Mouse (Mus musculus) lung, postnatal 25 days (tissue): ENCODE measurements around the gene Gnl3.

Source experiments
- DNase-seq: peaks from one replicate; pipeline ENCODE4 v3.0.0; 2022; ENCODE audit warnings: low spot score

Gnl3 gene

GRCm38 (mm10) chr14:31018860-31019291 lies at the start of gene Gnl3, which contains the start of gene Pbrm1:
Gnl3 (minus strand) TSS chr14:31019152.
Pbrm1 (plus strand) TSS chr14:31019138.
- peak; percentile 97 for DNase-seq

- peak; percentile 43 for DNase-seq
Measured at GRCm38 (mm10) chr14:31062277-31062676, 43.3 kb upstream of the Gnl3 start.

- no peak for DNase-seq
Measured at GRCm38 (mm10) chr14:31045817-31046216, 26.9 kb upstream of the Gnl3 start.

GRCm38 (mm10) chr14:31045296-31045695 lies 26.3 kb upstream of the Gnl3 start:
- no peak for DNase-seq

- no peak for DNase-seq
Measured at GRCm38 (mm10) chr14:31025785-31026184, 6.8 kb upstream of the Gnl3 start.

- DNase-seq: no peak
Measured at GRCm38 (mm10) chr14:31022579-31022978, 3.6 kb upstream of the Gnl3 start.

GRCm38 (mm10) chr14:31019331-31020205 lies 616 bp upstream of the Gnl3 start:
- peak; percentile 79 for DNase-seq

GRCm38 (mm10) chr14:31017854-31018253 lies 1.1 kb downstream of the Gnl3 start:
- DNase-seq: no peak

GRCm38 (mm10) chr14:31016063-31016462 lies 2.9 kb downstream of the Gnl3 start:
- no peak for DNase-seq

- no peak for DNase-seq
Measured at GRCm38 (mm10) chr14:31013928-31014327, 5.0 kb downstream of the Gnl3 start.

GRCm38 (mm10) chr14:31011588-31011987 lies 7.4 kb downstream of the Gnl3 start:
- no peak for DNase-seq

GRCm38 (mm10) chr14:31006779-31007178 lies 12.2 kb downstream of the Gnl3 start:
- no peak for DNase-seq

GRCm38 (mm10) chr14:31004527-31004926 lies 14.4 kb downstream of the Gnl3 start:
- no peak for DNase-seq

- DNase-seq: peak; percentile 85
Measured at GRCm38 (mm10) chr14:31001307-31002205, 17.4 kb downstream of the Gnl3 start, which contains the start of the genes Glt8d1 and Spcs1. Glt8d1 (plus strand) TSS chr14:31001400. Spcs1 (minus strand) TSS chr14:31001672.

GRCm38 (mm10) chr14:31000816-31001306 lies 18.1 kb downstream of the Gnl3 start:
- DNase-seq: no peak

GRCm38 (mm10) chr14:31000356-31000755 lies 18.6 kb downstream of the Gnl3 start:
- no peak for DNase-seq

GRCm38 (mm10) chr14:30996417-30996816 lies 22.5 kb downstream of the Gnl3 start:
- DNase-seq: no peak

GRCm38 (mm10) chr14:30976222-30976621 lies 42.7 kb downstream of the Gnl3 start:
- DNase-seq: no peak

GRCm38 (mm10) chr14:30974204-30974603 lies 44.7 kb downstream of the Gnl3 start:
- peak; percentile 15 for DNase-seq
